In genomic region chr4:70265248-70265647, GRCm38 (mm10) we compare ENCODE assay signal across 8 mouse cellular contexts.
DNase-seq lines count a peak whose midpoint lies in the region; ATAC-seq and TF ChIP-seq lines count a peak whose summit lies in the region.

No protein-coding gene starts in this region.

- no peak for ATAC-seq in kidney, embryonic 14.5 days (ENCODE audit: low FRiP score, low TSS enrichment)

- H3K9me3 ChIP-seq in kidney, embryonic 14.5 days (ENCODE audit: control insufficient read depth, low read length), result no peaks in the 10 kb centered on the region
- no peaks in the 10 kb centered on the region for H3K9me3 ChIP-seq in limb, embryonic 10.5 days (replicated peaks)

- no peaks in the 10 kb centered on the region for H3K27me3 ChIP-seq in kidney, embryonic 14.5 days (ENCODE audit: control insufficient read depth, insufficient read depth, low read length)
- H3K27me3 ChIP-seq in limb, embryonic 10.5 days (ENCODE audit: low read depth, poor library complexity, severe bottlenecking), result no peaks in the 10 kb centered on the region

- peaks cover 43% of the 10 kb centered on the region for H3K36me3 ChIP-seq in kidney, embryonic 14.5 days (ENCODE audit: control insufficient read depth, insufficient read depth, low read length)
- H3K36me3 ChIP-seq in limb, embryonic 10.5 days, result peaks cover 82% of the 10 kb centered on the region

- no peak overlapping the region for H3K9ac ChIP-seq in kidney, embryonic 14.5 days (ENCODE audit: low read depth, low read length)

- H3K4me3 ChIP-seq in kidney, embryonic 14.5 days (ENCODE audit: low read length), result no peak overlapping the region
- no peak overlapping the region for H3K4me3 ChIP-seq in cortical plate, adult 2 months (ENCODE audit: insufficient read depth, low read length)
- no peak overlapping the region for H3K4me3 ChIP-seq in limb, embryonic 10.5 days

- TF ChIP-seq POLR2A in cortical plate, adult 2 months (IDR thresholded peaks at IDR 0.05; ENCODE audit: extremely low read depth, insufficient read depth, low read length), result no peak

- DNase-seq in kidney, adult 11 months, result peak; percentile 17
- peak; percentile 53 for DNase-seq in Muller cell, postnatal 12 days (ENCODE audit: inconsistent ontology term)
- DNase-seq in heart, postnatal 4 days, result peak; percentile 58
- DNase-seq in limb, embryonic 10.5 days (ENCODE audit: low spot score), result peak; percentile 44
- peak; percentile 6 to 24 for DNase-seq in natural killer cell, adult 2 months (ENCODE audit: low spot score in 2 of 2)
- DNase-seq in thymus, postnatal 14 days, result peak; percentile 67

- no peaks in the 10 kb centered on the region for H3K4me1 ChIP-seq in kidney, embryonic 14.5 days (ENCODE audit: control insufficient read depth, insufficient read depth, low read length)
- peaks cover 3% of the 10 kb centered on the region for H3K4me1 ChIP-seq in cortical plate, adult 2 months (ENCODE audit: control insufficient read depth, insufficient read depth, low read length)
- H3K4me1 ChIP-seq in limb, embryonic 10.5 days, result no peaks in the 10 kb centered on the region

- WGBS in kidney, embryonic 14.5 days, result 73% methylated on average over 6 of the region's 6 CpGs
- WGBS in limb, embryonic 10.5 days, result 69% methylated on average over 6 of the region's 6 CpGs

- no peak overlapping the region for H3K27ac ChIP-seq in kidney, embryonic 14.5 days (ENCODE audit: low read depth, low read length)
- no peak overlapping the region for H3K27ac ChIP-seq in cortical plate, adult 2 months (ENCODE audit: insufficient read depth, low read length)
- no peak overlapping the region for H3K27ac ChIP-seq in limb, embryonic 10.5 days

- no peak overlapping the region for H3K4me2 ChIP-seq in kidney, embryonic 14.5 days (replicated peaks; ENCODE audit: low read depth, low read length)

- peak; percentile 75 for TF ChIP-seq CTCF in cortical plate, adult 2 months (IDR thresholded peaks at IDR 0.05; ENCODE audit: extremely low read depth, insufficient read depth, low read length)

Comparison
In these comparisons a context has a peak if more than half of its experiments do, and no peak if none do; other contexts are left out.
1. DNase-seq: peak in every context shown above with its lines; median percentile 67 in thymus, postnatal 14 days; 58 in heart, postnatal 4 days; 53 in Muller cell, postnatal 12 days; 44 in limb, embryonic 10.5 days; 17 in kidney, adult 11 months; 15 in natural killer cell, adult 2 months.